Mouse (Mus musculus) ES-E14 (cell line): ENCODE results near the gene Ropn1l. TPM values are rescaled to one million over a fixed set of nuclear protein-coding genes. Genes with fewer than 3 reads are reported as not detected.
A peak's percentile ranks its signal among the peaks of the same experiment; 100 is the strongest.

Experiments
- DNase-seq: peaks from one replicate; pipeline ENCODE4 v3.0.0-alpha.2; 2013; ENCODE audit warnings: low read depth, low spot score
- H3K27ac ChIP-seq: 2 replicates; pipeline ENCODE4 v1.5.1; 2012; ENCODE audit warnings: low read depth, mild to moderate bottlenecking, low read length, moderate library complexity, mixed read lengths; ENCODE audit not compliant: poor library complexity, insufficient read depth, severe bottlenecking
- H3K36me3 ChIP-seq: 2 replicates; pipeline ENCODE4 v1.6.1; 2012; ENCODE audit warnings: mild to moderate bottlenecking, low read length, moderate library complexity, mixed read lengths; ENCODE audit not compliant: control insufficient read depth, poor library complexity, insufficient read depth, severe bottlenecking
- H3K4me1 ChIP-seq, 2 experiments: fragments of 150-350 bp in 1 of 2; sonication (generic) in 1 of 2; 2 replicates each; pipeline ENCODE4 v1.6.1; 2012; ENCODE audit warnings: low read length in 2 of 2, mild to moderate bottlenecking in 1 of 2, mixed read lengths in 1 of 2; ENCODE audit not compliant: control insufficient read depth in 2 of 2, insufficient read depth in 2 of 2, poor library complexity in 1 of 2
- H3K4me3 ChIP-seq, 2 experiments: fragments of 150-350 bp in 1 of 2; sonication (generic) in 1 of 2; 2 replicates each; pipeline ENCODE4 v1.5.1; 2012; ENCODE audit warnings: low read length in 2 of 2, low read depth in 1 of 2, mild to moderate bottlenecking in 1 of 2, mixed read lengths in 1 of 2; ENCODE audit not compliant: insufficient read depth in 1 of 2, poor library complexity in 1 of 2, severe bottlenecking in 1 of 2
- H3K9ac ChIP-seq: 2 replicates; pipeline ENCODE4 v1.6.1; 2012; ENCODE audit warnings: low read depth, mild to moderate bottlenecking, low read length, mixed read lengths; ENCODE audit not compliant: poor library complexity, insufficient read depth, severe bottlenecking
- H3K9me3 ChIP-seq: fragments of 150-350 bp; sonication (generic); 2 replicates; pipeline ENCODE4 v1.6.1; 2012; ENCODE audit warnings: low read depth, mild to moderate bottlenecking, low read length; ENCODE audit not compliant: control insufficient read depth, insufficient read depth
- CHD2 ChIP-seq: IDR thresholded peaks from 2 replicates; pipeline ENCODE4 v1.6.1; 2014; ENCODE audit warnings: mild to moderate bottlenecking, low read depth, low read length, inconsistent platforms
- HCFC1 ChIP-seq: IDR thresholded peaks from 2 replicates; pipeline ENCODE4 v1.6.1; 2012; ENCODE audit warnings: low read length, inconsistent platforms, borderline replicate concordance; ENCODE audit not compliant: insufficient read depth
- MAFK ChIP-seq: IDR thresholded peaks from 2 replicates; pipeline ENCODE4 v1.6.1; 2014; ENCODE audit warnings: mild to moderate bottlenecking, low read depth, low read length, inconsistent platforms; ENCODE audit not compliant: insufficient read depth
- ZC3H11A ChIP-seq: IDR thresholded peaks from 2 replicates; pipeline ENCODE4 v1.6.1; 2012; ENCODE audit warnings: low read depth, mild to moderate bottlenecking, inconsistent platforms, low read length, borderline replicate concordance
- ZNF384 ChIP-seq: IDR thresholded peaks from 2 replicates; pipeline ENCODE4 v1.6.1; 2012; ENCODE audit warnings: low read depth, low read length, inconsistent platforms
- in situ Hi-C, 2 experiments: fragments of 600-800 bp; cut with MboI; formaldehyde crosslinking; loops; one replicate each; pipeline ENCODE4 v1.15.1; 2025; ENCODE audit warnings: low sequenced_read_pairs in 2 of 2, inconsistent platforms in 1 of 2; ENCODE audit not compliant: unreplicated experiment in 2 of 2
- total RNA-seq: library from RNA; depleted of rRNA; stranded (reverse); fragments of 300-350 nt; gene quantifications from 2 replicates; pipeline ENCODE4 v1.2.3, GENCODE M21; 2012

Gene Ropn1l
- total RNA-seq, 1 experiment: not detected

- in situ Hi-C loops: loop anchor here in 1 of 2 experiments (10.0 kb wide), 1 partner anchor 89 kb away; no protein-coding TSS in a partner anchor
- Histone ChIP-seq H3K36me3 (no peaks in the 10 kb centered on the region), H3K9me3 (no peaks in the 10 kb centered on the region), H3K4me3 (peak overlapping the region in 1 of 2 experiments; percentile 9; a peak in 1 of 4 replicates), H3K4me1 (peaks cover 12 to 29% of the 10 kb centered on the region in 2 experiments; a peak in 3 of 4 replicates), H3K27ac (peak overlapping the region; percentile 72; the same call in 1 of the 2 replicates), H3K9ac (peak overlapping the region; percentile 28; the same call in 1 of the 2 replicates)
- DNase-seq: no peak
- TF ChIP-seq ZC3H11A: no peak
- no peak for TF ChIP-seq ZNF384
- TF ChIP-seq CHD2: no peak
- TF ChIP-seq MAFK: no peak
- TF ChIP-seq HCFC1: no peak
Observed at GRCm38 (mm10) chr15:31413662-31414061, 39.9 kb downstream of the Ropn1l start.

- TF ChIP-seq ZNF384 (no peak), CHD2 (no peak), ZC3H11A (no peak)
- Histone ChIP-seq H3K36me3 (no peaks in the 10 kb centered on the region), H3K27ac (peak overlapping the region; percentile 36; the same call in 1 of the 2 replicates), H3K9me3 (no peaks in the 10 kb centered on the region), H3K4me1 (peaks cover 9 to 26% of the 10 kb centered on the region in 2 experiments; a peak in 3 of 4 replicates), H3K4me3 (no peak overlapping the region; a peak in 1 of 4 replicates), H3K9ac (no peak overlapping the region; the same call in 1 of the 2 replicates)
- peak; percentile 54 for DNase-seq
- in situ Hi-C loops: loop anchor here in 1 of 2 experiments (10.0 kb wide), 1 partner anchor 88 kb away; no protein-coding TSS in a partner anchor
Observed at GRCm38 (mm10) chr15:31412933-31413332, 40.6 kb downstream of the Ropn1l start.

GRCm38 (mm10) chr15:31412436-31412835 is 41.1 kb downstream of the Ropn1l start:
- Histone ChIP-seq H3K4me1 (peaks cover 8 to 26% of the 10 kb centered on the region in 2 experiments; a peak in 3 of 4 replicates), H3K4me3 (no peak overlapping the region), H3K9ac (no peak overlapping the region), H3K9me3 (no peaks in the 10 kb centered on the region), H3K27ac (peak overlapping the region; percentile 28; the same call in 1 of the 2 replicates), H3K36me3 (no peaks in the 10 kb centered on the region)
- TF ChIP-seq MAFK: no peak
- no peak for TF ChIP-seq ZC3H11A
- TF ChIP-seq CHD2: no peak
- TF ChIP-seq ZNF384: no peak
- TF ChIP-seq HCFC1: no peak
- in situ Hi-C loops: loop anchor here in 1 of 2 experiments (10.0 kb wide), 1 partner anchor 88 kb away; no protein-coding TSS in a partner anchor
- no peak for DNase-seq

- Histone ChIP-seq H3K9me3 (no peaks in the 10 kb centered on the region), H3K9ac (no peak overlapping the region), H3K4me3 (no peak overlapping the region), H3K27ac (no peak overlapping the region), H3K36me3 (no peaks in the 10 kb centered on the region), H3K4me1 (peaks cover 0 to 4% of the 10 kb centered on the region in 2 experiments; a peak in 1 of 4 replicates)
- TF ChIP-seq MAFK (no peak), ZC3H11A (no peak), ZNF384 (no peak), HCFC1 (no peak), CHD2 (no peak)
- no peak for DNase-seq
- in situ Hi-C loops: no loop called here
Observed at GRCm38 (mm10) chr15:31407490-31407889, 46.0 kb downstream of the Ropn1l start.
